Mouse (Mus musculus): Measurements from ENCODE around the gene Sytl3.

GRCm38 (mm10) chr17:6731634-6732033 is 72.7 kb downstream of the Sytl3 start:
- TF ChIP-seq CTCF (IDR thresholded peaks at IDR 0.05; ENCODE audit: control insufficient read depth, insufficient read depth, low read length) (no peak), POLR2A (IDR thresholded peaks at IDR 0.05; ENCODE audit: borderline replicate concordance, control insufficient read depth, low read depth, low read length) (no peak)

All from bone marrow, adult 2 months (tissue).